ENCODE assay signal across 8 mouse cellular contexts in the genomic region with DNA sequence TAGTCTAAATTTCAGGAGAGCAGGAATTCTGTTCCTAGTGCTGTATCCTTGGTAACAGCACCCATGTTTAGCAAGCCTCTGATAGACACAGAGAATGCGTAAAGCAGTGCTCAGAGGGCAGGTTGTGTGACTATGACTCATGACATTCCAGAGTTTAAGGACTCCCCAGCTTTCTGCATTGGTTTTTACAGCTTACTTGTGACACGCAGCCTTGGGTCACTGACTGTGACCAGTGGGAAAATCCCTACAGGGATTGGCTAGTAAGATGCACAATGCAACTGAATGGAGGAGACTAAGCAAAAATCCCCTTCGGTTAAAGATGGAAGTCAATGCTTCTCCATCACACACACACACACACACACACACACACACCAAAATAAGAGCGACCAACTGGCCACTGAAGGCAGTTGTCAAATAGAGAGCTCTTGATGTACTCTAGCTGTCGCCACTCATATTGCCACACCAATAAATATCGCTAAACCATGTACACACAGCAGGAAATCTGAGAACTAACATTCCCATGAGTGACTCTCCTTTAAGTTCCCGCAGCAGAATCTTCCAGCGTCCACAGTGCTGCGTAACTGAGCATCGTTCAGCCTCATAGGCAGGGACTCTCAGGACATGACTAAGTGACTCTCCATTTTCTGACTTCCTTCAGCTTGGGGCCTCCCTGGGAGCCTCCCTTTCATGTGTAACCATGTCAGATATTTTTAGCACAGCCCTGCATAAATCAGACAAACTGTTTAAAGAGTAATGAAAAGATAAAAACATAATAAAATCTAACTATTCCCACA.
DNase-seq lines count a peak whose midpoint lies in the region; ATAC-seq and TF ChIP-seq lines count a peak whose summit lies in the region.
"Had no signal": no experiment of that assay in that cellular context is flagged by ENCODE, and none has a peak within 500 bp of the region (broad histone marks: within the 10 kb centered on the region; RNA-seq: fewer than 3 reads in every experiment).

No protein-coding gene starts in this region.

- peak overlapping the region; percentile 37 for H3K4me2 ChIP-seq in kidney, postnatal 0 days (ENCODE audit: low read length)
- H3K4me2 ChIP-seq: limb, embryonic 15.5 days had no signal

- no peaks in the 10 kb centered on the region for H3K36me3 ChIP-seq in kidney, postnatal 0 days (ENCODE audit: insufficient read depth, low read length)
- H3K36me3 ChIP-seq: limb, embryonic 15.5 days had no signal

- H3K27me3 ChIP-seq in kidney, postnatal 0 days (ENCODE audit: insufficient read depth, low read length) = no peaks in the 10 kb centered on the region
- H3K27me3 ChIP-seq: limb, embryonic 15.5 days had no signal

- TF ChIP-seq CTCF in kidney, postnatal 0 days (IDR thresholded peaks at IDR 0.05; ENCODE audit: low read depth) = no peak

- H3K9me3 ChIP-seq in kidney, postnatal 0 days (replicated peaks; ENCODE audit: low read length) = no peaks in the 10 kb centered on the region
- H3K9me3 ChIP-seq: limb, embryonic 15.5 days had no signal

- no peak overlapping the region for H3K4me3 ChIP-seq in kidney, postnatal 0 days (replicated peaks; ENCODE audit: low read depth, low read length)
- H3K4me3 ChIP-seq: limb, embryonic 15.5 days had no signal

- ATAC-seq in kidney, postnatal 0 days (replicated peaks; ENCODE audit: low FRiP score, low read depth) = peak; percentile 75

- no peak overlapping the region for H3K9ac ChIP-seq in kidney, postnatal 0 days (ENCODE audit: low read depth, low read length)
- H3K9ac ChIP-seq: limb, embryonic 15.5 days had no signal

- 27% methylated on average over 10 of the region's 10 CpGs for WGBS in kidney, postnatal 0 days

- DNase-seq in kidney, adult 11 months = peak; percentile 15
- DNase-seq in kidney, adult 18-20 months = no peak
- peak; percentile 71 for DNase-seq in brain, adult 2 months (ENCODE audit: low read depth, low spot score)
- peak; percentile 85 for DNase-seq in kidney, postnatal 0 days (ENCODE audit: low spot score)
- peak; percentile 1 to 3 for DNase-seq in right cerebral cortex, postnatal 36 days (ENCODE audit: low spot score in 2 of 2)
- no peak for DNase-seq in testis, postnatal 14 days (ENCODE audit: low spot score)
- no peak for DNase-seq in cerebellum, adult 9-10 months

- H3K27ac ChIP-seq in kidney, postnatal 0 days = peak overlapping the region; percentile 57; the same call in 1 of the 2 replicates
- H3K27ac ChIP-seq: limb, embryonic 15.5 days had no signal

- H3K4me1 ChIP-seq in kidney, postnatal 0 days (replicated peaks; ENCODE audit: insufficient read depth, low read length) = 0 out of 2 replicates have a peak, but pooled peaks cover 8% of the 10 kb centered on the region

Comparison
In these comparisons a context has a peak if more than half of its experiments do, and no peak if none do; other contexts are left out.
1. DNase-seq: peak in kidney, adult 11 months (single experiment), brain, adult 2 months (single experiment), kidney, postnatal 0 days (single experiment) and right cerebral cortex, postnatal 36 days (2 of 2); none in kidney, adult 18-20 months (single experiment), testis, postnatal 14 days (single experiment) and cerebellum, adult 9-10 months (single experiment).